Mouse (Mus musculus) naive thymus-derived CD4-positive, alpha-beta T cell, adult 5 months (primary cell): ENCODE data around the gene Olfr1474. TPM values are rescaled to one million over a fixed set of nuclear protein-coding genes. Genes with fewer than 3 reads are reported as not detected.

Experiments used
- polyA plus RNA-seq: library from polyadenylated mRNA; unstranded; fragments of 100-300 nt; shearing (Covaris generic); gene quantifications from one replicate; pipeline ENCODE4 v1.2.1, GENCODE M21; 2017

Gene Olfr1474
- not detected for polyA plus RNA-seq

DNA sequence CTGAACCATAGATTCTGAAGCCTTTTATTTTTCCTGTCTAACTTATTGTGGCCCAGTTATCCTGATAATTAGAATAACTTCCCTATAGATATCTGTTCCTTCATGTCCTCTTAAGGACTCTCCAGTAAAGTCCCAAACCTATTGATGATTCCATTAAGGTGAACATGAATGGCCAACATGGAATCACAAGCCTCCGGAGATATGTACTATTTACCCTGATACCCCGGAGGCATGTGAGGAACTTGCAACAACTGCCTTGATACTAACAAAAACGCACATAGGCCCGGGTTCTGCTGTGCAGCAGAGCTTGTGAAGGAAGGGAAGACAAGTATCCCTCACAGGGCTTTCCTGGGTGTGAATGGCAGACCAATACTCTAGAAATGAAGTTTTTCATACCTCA is at the start of gene Olfr1474:
TSS of gene Olfr1474 (plus strand) at position 301 of the 400 bp plus-strand sequence.

DNA sequence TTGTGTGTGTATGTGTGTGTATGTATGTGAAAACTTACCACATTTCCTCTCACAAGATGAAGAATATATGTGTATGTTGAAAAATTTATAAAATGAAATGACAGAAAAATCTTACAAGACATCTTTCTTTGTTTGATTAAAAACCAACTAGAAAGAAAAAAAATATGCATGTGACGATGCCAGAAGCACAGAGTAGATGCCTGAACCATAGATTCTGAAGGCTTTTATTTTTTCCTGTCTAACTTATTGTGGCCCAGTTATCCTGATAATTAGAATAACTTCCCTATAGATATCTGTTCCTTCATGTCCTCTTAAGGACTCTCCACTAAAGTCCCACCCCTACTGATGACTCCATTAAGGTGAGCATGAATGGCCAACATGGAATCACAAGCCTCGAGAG is 26.3 kb upstream of the Olfr1474 start, which contains the start of gene Olfr1471:
TSS of gene Olfr1471 (plus strand) at position 301 of the 400 bp plus-strand sequence.

DNA sequence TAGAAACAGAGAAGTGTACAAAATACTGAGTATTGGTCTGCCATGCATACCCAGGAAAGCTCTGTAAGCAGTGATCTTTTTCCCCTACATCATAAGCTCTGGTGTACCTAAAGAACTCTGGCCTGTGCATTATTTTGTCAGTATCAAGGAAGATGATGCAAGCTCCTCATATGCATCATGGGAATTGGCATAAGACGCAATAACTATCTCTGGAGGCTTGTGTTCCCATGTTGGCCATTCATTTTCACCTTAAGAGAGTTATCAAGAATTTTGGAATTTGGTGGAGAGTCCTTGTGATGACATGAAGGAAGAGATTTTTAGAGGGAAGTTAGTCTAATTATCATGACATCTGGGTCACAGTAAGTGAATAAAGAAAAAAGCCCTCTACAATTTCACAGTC is 13.4 kb upstream of the Olfr1474 start, which contains the start of gene Olfr1472:
TSS of gene Olfr1472 (minus strand) at position 101 of the 400 bp plus-strand sequence.

DNA sequence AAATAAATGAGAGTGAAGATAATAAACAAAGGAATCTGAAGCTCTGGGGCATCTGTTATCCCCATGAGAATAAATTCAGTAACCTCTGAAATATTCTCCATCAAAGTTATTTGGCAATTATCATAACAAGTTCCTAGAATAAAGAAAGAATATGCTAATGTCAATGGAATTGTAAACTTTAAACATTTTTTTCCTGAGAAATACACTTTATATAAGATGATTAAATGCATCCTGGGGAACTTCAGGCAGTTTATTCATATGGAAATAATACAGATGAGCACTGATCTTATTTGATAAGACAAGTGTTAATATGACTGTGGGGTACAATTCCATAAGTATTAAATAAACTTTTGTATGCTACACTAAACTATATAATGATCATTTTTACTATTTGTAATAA is 10.7 kb downstream of the Olfr1474 start, which contains the start of gene Olfr1475:
TSS of gene Olfr1475 (minus strand) at position 101 of the 400 bp plus-strand sequence.

DNA sequence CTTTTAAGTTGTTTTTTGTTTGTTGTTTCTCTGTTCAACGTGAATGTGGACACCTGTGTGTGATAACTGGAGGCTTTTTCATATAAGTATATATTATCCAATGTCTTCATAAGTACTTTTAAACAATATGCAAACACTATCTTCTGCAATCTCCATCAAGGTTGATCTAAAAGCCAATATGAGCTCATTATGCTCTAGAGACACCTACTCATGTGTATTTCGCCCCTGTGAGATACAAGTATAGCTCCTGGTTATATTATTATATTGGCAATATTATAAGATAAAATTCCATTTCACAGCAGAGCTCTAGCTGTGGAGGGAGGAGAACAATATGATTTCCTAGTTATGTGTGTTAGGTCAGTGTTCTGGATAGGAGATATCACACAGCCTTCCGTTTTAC is 30.9 kb downstream of the Olfr1474 start, which contains the start of gene Olfr1477:
TSS of gene Olfr1477 (plus strand) at position 301 of the 400 bp plus-strand sequence.

Other genes with a start within 250 kb of the Olfr1474 start
- gene Olfr1463, start 238.2 kb upstream of the Olfr1474 start, polyA plus RNA-seq, result not detected
- not detected for gene Olfr1465, start 154.0 kb upstream of the Olfr1474 start, polyA plus RNA-seq
- gene Olfr1466, start 130.7 kb upstream of the Olfr1474 start, polyA plus RNA-seq, result not detected
- gene Olfr1467, start 107.3 kb upstream of the Olfr1474 start, polyA plus RNA-seq, result not detected
- 0.39 TPM for gene Olfr1469, start 61.7 kb upstream of the Olfr1474 start, polyA plus RNA-seq
- not detected for gene Olfr1471, start 26.2 kb upstream of the Olfr1474 start, polyA plus RNA-seq
- not detected for gene Olfr1472, start 13.5 kb upstream of the Olfr1474 start, polyA plus RNA-seq
- not detected for gene Olfr1475, start 10.6 kb downstream of the Olfr1474 start, polyA plus RNA-seq
- gene Olfr1477, start 31.0 kb downstream of the Olfr1474 start, polyA plus RNA-seq, result 0.11 TPM
- not detected for gene Olfr1480, start 58.3 kb downstream of the Olfr1474 start, polyA plus RNA-seq
- not detected for gene Olfr1484, start 113.9 kb downstream of the Olfr1474 start, polyA plus RNA-seq
- not detected for gene Olfr1487, start 147.8 kb downstream of the Olfr1474 start, polyA plus RNA-seq
- gene Olfr1489, start 162.1 kb downstream of the Olfr1474 start, polyA plus RNA-seq, result not detected
- not detected for gene Olfr1490, start 181.5 kb downstream of the Olfr1474 start, polyA plus RNA-seq
- gene Olfr1491, start 227.7 kb downstream of the Olfr1474 start, polyA plus RNA-seq, result not detected